8 mouse cellular contexts compared by ENCODE assay signal in genomic region chr2:34772252-34773235, GRCm38 (mm10). TPM values are rescaled to one million over a fixed set of nuclear protein-coding genes. Genes with fewer than 3 reads are reported as not detected.
DNase-seq lines count a peak whose midpoint lies in the region; ATAC-seq and TF ChIP-seq lines count a peak whose summit lies in the region.

No protein-coding gene starts in this region.

- peak; percentile 51 for DNase-seq in gastrocnemius, adult 2 months
- DNase-seq in gastrocnemius, postnatal 4 days (ENCODE audit: low spot score in 2 of 2): no peak
- DNase-seq in CD4-positive, CD25-positive, alpha-beta regulatory T cell, adult 2 months (ENCODE audit: low read depth, low spot score): peak; percentile 91
- DNase-seq in c-Kit-positive CD71-positive TER-119-positive erythroid progenitor cells, embryonic 14.5 days (ENCODE audit: low spot score): peak; percentile 65
- peak; percentile 62 to 67 for DNase-seq in heart, postnatal 10 days
- no peak for DNase-seq in cerebellum, adult 8-10 months

- peak overlapping the region; percentile 96 for H3K27ac ChIP-seq in gastrocnemius, adult 2 months
- peak overlapping the region; percentile 91 for H3K27ac ChIP-seq in liver, embryonic 12.5 days
- H3K27ac ChIP-seq in neural tube, embryonic 13.5 days (replicated peaks): peak overlapping the region; percentile 92

- H3K4me2 ChIP-seq in liver, embryonic 12.5 days: peak overlapping the region; percentile 76
- peak overlapping the region; percentile 83 for H3K4me2 ChIP-seq in neural tube, embryonic 13.5 days

- H3K9ac ChIP-seq in liver, embryonic 12.5 days: peak overlapping the region; percentile 94
- H3K9ac ChIP-seq in neural tube, embryonic 13.5 days: peak overlapping the region; percentile 97

- intact Hi-C loops in gastrocnemius, adult 2 months (cut with DNase I): loop anchor here (2.0 kb wide), 1 partner anchor 26 kb away; the partner anchor contains the start of gene Rabepk
- intact Hi-C loops in heart, postnatal 10 days (cut with DNase I): no loop called here

- no peaks in the 10 kb centered on the region for H3K9me3 ChIP-seq in liver, embryonic 12.5 days (replicated peaks)
- H3K9me3 ChIP-seq in neural tube, embryonic 13.5 days: no peaks in the 10 kb centered on the region

- no peak for TF ChIP-seq CTCF in gastrocnemius, adult 2 months (IDR thresholded peaks at IDR 0.05)

- WGBS in liver, embryonic 12.5 days (ENCODE audit: insufficient replicate concordance): 2% methylated on average over 50 of the region's 50 CpGs
- 4% methylated on average over 50 of the region's 50 CpGs for WGBS in neural tube, embryonic 13.5 days

- no peaks in the 10 kb centered on the region for H3K27me3 ChIP-seq in liver, embryonic 12.5 days (replicated peaks)
- no peaks in the 10 kb centered on the region for H3K27me3 ChIP-seq in neural tube, embryonic 13.5 days

- peak; percentile 11 for ATAC-seq in liver, embryonic 12.5 days
- peak; percentile 62 for ATAC-seq in neural tube, embryonic 13.5 days (ENCODE audit: low read depth)

- H3K36me3 ChIP-seq in liver, embryonic 12.5 days: peaks cover 52% of the 10 kb centered on the region
- H3K36me3 ChIP-seq in neural tube, embryonic 13.5 days: peaks cover 45% of the 10 kb centered on the region

- peaks cover 56% of the 10 kb centered on the region for H3K4me1 ChIP-seq in liver, embryonic 12.5 days
- H3K4me1 ChIP-seq in neural tube, embryonic 13.5 days (replicated peaks): peaks cover 57% of the 10 kb centered on the region

- H3K4me3 ChIP-seq in gastrocnemius, adult 2 months: peak overlapping the region; percentile 89
- peak overlapping the region; percentile 98 for H3K4me3 ChIP-seq in liver, embryonic 12.5 days
- peak overlapping the region; percentile 79 for H3K4me3 ChIP-seq in neural tube, embryonic 13.5 days

RNA-seq across cellular contexts. Expression of gene Hspa5, which starts 0.8 kb away (rescaled TPM):
- 100 to 1,000 TPM; 174 to 245 TPM for total RNA-seq in gastrocnemius, adult 2 months (2021)
- total RNA-seq in gastrocnemius, postnatal 4 days (2021): 100 to 1,000 TPM; 303 to 318 TPM
- 100 to 1,000 TPM; 390 to 403 TPM for total RNA-seq in heart, postnatal 10 days (2021)
- 656 and 672 TPM in 2 replicates for polyA plus RNA-seq in liver, embryonic 12.5 days (2016; fragmentation: Nextera tagmentation; extraction: Ambion mirVana)
- polyA plus RNA-seq in neural tube, embryonic 13.5 days (2015; fragmentation: Nextera tagmentation; extraction: Ambion mirVana): 505 and 686 TPM in 2 replicates

RNA-seq across cellular contexts. Expression of gene Gapvd1, which starts 17.5 kb away (rescaled TPM):
- 10 to 100 TPM; 34.0 to 35.5 TPM for total RNA-seq in gastrocnemius, adult 2 months (2021)
- 10 to 100 TPM; 51.0 to 54.4 TPM for total RNA-seq in gastrocnemius, postnatal 4 days (2021)
- 10 to 100 TPM; 45.7 to 48.1 TPM for total RNA-seq in heart, postnatal 10 days (2021)
- polyA plus RNA-seq in liver, embryonic 12.5 days (2016; fragmentation: Nextera tagmentation; extraction: Ambion mirVana): 87.3 and 93.7 TPM in 2 replicates
- 119 and 120 TPM in 2 replicates for polyA plus RNA-seq in neural tube, embryonic 13.5 days (2015; fragmentation: Nextera tagmentation; extraction: Ambion mirVana)

RNA-seq across cellular contexts. Expression of gene Rabepk, which starts 27.2 kb away (rescaled TPM):
- total RNA-seq in gastrocnemius, adult 2 months (2021): 1 to 10 TPM; 7.9 to 8.3 TPM
- total RNA-seq in gastrocnemius, postnatal 4 days (2021): 10 to 100 TPM; 10.3 to 10.4 TPM
- 10 to 100 TPM; 13.0 to 16.7 TPM for total RNA-seq in heart, postnatal 10 days (2021)
- polyA plus RNA-seq in liver, embryonic 12.5 days (2016; fragmentation: Nextera tagmentation; extraction: Ambion mirVana): 32.5 and 33.2 TPM in 2 replicates
- 25.7 and 27.1 TPM in 2 replicates for polyA plus RNA-seq in neural tube, embryonic 13.5 days (2015; fragmentation: Nextera tagmentation; extraction: Ambion mirVana)

RNA-seq across cellular contexts. Expression of gene Fbxw2, which starts 53.6 kb away (rescaled TPM):
- total RNA-seq in gastrocnemius, adult 2 months (2021): 10 to 100 TPM; 52.5 to 53.2 TPM
- 10 to 100 TPM; 59.6 to 60.1 TPM for total RNA-seq in gastrocnemius, postnatal 4 days (2021)
- 10 to 100 TPM; 56.1 to 62.8 TPM for total RNA-seq in heart, postnatal 10 days (2021)
- 68.6 and 71.9 TPM in 2 replicates for polyA plus RNA-seq in liver, embryonic 12.5 days (2016; fragmentation: Nextera tagmentation; extraction: Ambion mirVana)
- polyA plus RNA-seq in neural tube, embryonic 13.5 days (2015; fragmentation: Nextera tagmentation; extraction: Ambion mirVana): 76.6 and 80.1 TPM in 2 replicates

Comparison
In these comparisons a context has a peak if more than half of its experiments do, and no peak if none do; other contexts are left out.
1. DNase-seq: peak in gastrocnemius, adult 2 months (single experiment), CD4-positive, CD25-positive, alpha-beta regulatory T cell, adult 2 months (single experiment), c-Kit-positive CD71-positive TER-119-positive erythroid progenitor cells, embryonic 14.5 days (single experiment) and heart, postnatal 10 days (2 of 2); none in gastrocnemius, postnatal 4 days (0 of 2) and cerebellum, adult 8-10 months (single experiment).
2. Peak in every context shown above with its lines, with median percentiles within 50 percentile points of each other: H3K27ac ChIP-seq and H3K4me3 ChIP-seq.